Comparison of ENCODE assay signal across 9 mouse cellular contexts in the genomic region with DNA sequence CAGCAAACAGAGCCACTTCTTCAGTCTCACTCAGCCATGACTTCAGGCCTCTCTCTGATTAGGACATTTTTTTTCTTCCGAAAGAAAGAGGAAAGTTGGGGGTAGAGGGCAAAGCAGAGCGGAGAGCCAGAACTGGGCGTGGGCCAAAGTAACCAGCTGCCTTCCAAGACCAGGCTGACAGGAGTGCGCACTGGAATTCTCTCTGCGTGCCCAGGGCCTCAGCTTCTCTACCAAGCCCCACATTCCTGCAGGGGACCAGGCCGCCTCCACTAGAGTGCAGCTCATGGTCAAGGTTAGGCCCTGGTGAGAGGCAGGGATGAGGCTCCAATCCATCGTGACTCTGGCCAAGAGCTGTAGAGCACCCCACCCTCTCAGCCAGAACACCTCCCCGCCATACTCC.
A peak's percentile ranks its signal among the peaks of the same experiment; 100 is the strongest.
DNase-seq lines count a peak whose midpoint lies in the region; ATAC-seq and TF ChIP-seq lines count a peak whose summit lies in the region.
"Had no signal": no experiment of that assay in that cellular context is flagged by ENCODE, and none has a peak within 500 bp of the region (broad histone marks: within the 10 kb centered on the region; RNA-seq: fewer than 3 reads in every experiment).

No protein-coding gene starts in this region.

- 77% methylated on average over 8 of the region's 8 CpGs for WGBS in embryonic facial prominence, embryonic 12.5 days
- WGBS in embryonic facial prominence, embryonic 10.5 days = 88% methylated on average over 8 of the region's 8 CpGs
- 42% methylated on average over 8 of the region's 8 CpGs for WGBS in liver, adult 2 months
- WGBS in liver, postnatal 0 days (ENCODE audit: insufficient replicate concordance) = 56% methylated on average over 8 of the region's 8 CpGs
- WGBS in heart, embryonic 14.5 days = 58% methylated on average over 8 of the region's 8 CpGs
- WGBS in lung, postnatal 0 days = 38% methylated on average over 8 of the region's 8 CpGs
- 80% methylated on average over 8 of the region's 8 CpGs for WGBS in midbrain, embryonic 16.5 days

- TF ChIP-seq POLR2A in liver, adult 2 months (IDR thresholded peaks at IDR 0.05; ENCODE audit: extremely low read depth, insufficient read depth, low read length) = no peak

- no peaks in the 10 kb centered on the region for H3K79me2 ChIP-seq in liver, adult 2 months (ENCODE audit: control insufficient read depth, insufficient read depth, low read length)

- H3K9ac ChIP-seq in embryonic facial prominence, embryonic 12.5 days = no peak overlapping the region
- no peak overlapping the region for H3K9ac ChIP-seq in liver, adult 2 months (ENCODE audit: low read depth, low read length)
- no peak overlapping the region for H3K9ac ChIP-seq in liver, postnatal 0 days (replicated peaks)
- H3K9ac ChIP-seq in heart, embryonic 14.5 days (ENCODE audit: low read length) = no peak overlapping the region
- no peak overlapping the region for H3K9ac ChIP-seq in lung, postnatal 0 days (replicated peaks; ENCODE audit: low read depth)
- H3K9ac ChIP-seq in midbrain, embryonic 16.5 days (ENCODE audit: low read depth, low read length) = no peak overlapping the region
- H3K9ac ChIP-seq: midbrain, embryonic 15.5 days had no signal

- TF ChIP-seq CTCF in liver, adult 2 months (IDR thresholded peaks at IDR 0.05; ENCODE audit: low read depth, low read length) = no peak
- no peak for TF ChIP-seq CTCF in liver, postnatal 0 days (IDR thresholded peaks at IDR 0.05; ENCODE audit: low read depth)
- TF ChIP-seq CTCF in lung, postnatal 0 days (IDR thresholded peaks at IDR 0.05) = 0 out of 2 replicates have a peak, but pooled peaks have one; percentile 10

- no peak for ATAC-seq in embryonic facial prominence, embryonic 12.5 days (ENCODE audit: insufficient number of reproducible peaks, insufficient read depth, low FRiP score, low TSS enrichment)
- ATAC-seq in liver, postnatal 0 days = no peak
- ATAC-seq in heart, embryonic 14.5 days (ENCODE audit: insufficient number of reproducible peaks, insufficient read depth, low FRiP score, low read depth) = peak; percentile 44
- peak; percentile 64 for ATAC-seq in lung, postnatal 0 days
- no peak for ATAC-seq in midbrain, embryonic 16.5 days
- ATAC-seq: midbrain, embryonic 15.5 days had no signal

- H3K4me2 ChIP-seq in embryonic facial prominence, embryonic 12.5 days (replicated peaks) = no peak overlapping the region
- no peak overlapping the region for H3K4me2 ChIP-seq in liver, postnatal 0 days (ENCODE audit: low read depth, low read length)
- H3K4me2 ChIP-seq in heart, embryonic 14.5 days (ENCODE audit: low read length) = no peak overlapping the region
- no peak overlapping the region for H3K4me2 ChIP-seq in lung, postnatal 0 days (replicated peaks; ENCODE audit: low read depth, low read length)
- H3K4me2 ChIP-seq in midbrain, embryonic 16.5 days (ENCODE audit: low read length) = no peak overlapping the region
- H3K4me2 ChIP-seq: midbrain, embryonic 15.5 days had no signal

- 0 out of 2 replicates have a peak overlapping the region, but pooled peaks have one; percentile 18 for H3K27ac ChIP-seq in embryonic facial prominence, embryonic 12.5 days
- H3K27ac ChIP-seq in embryonic facial prominence, embryonic 10.5 days (replicated peaks) = no peak overlapping the region
- H3K27ac ChIP-seq in liver, adult 2 months (replicated peaks; ENCODE audit: insufficient read depth, low read depth, low read length) = no peak overlapping the region
- no peak overlapping the region for H3K27ac ChIP-seq in liver, postnatal 0 days (ENCODE audit: low read depth)
- H3K27ac ChIP-seq in heart, embryonic 14.5 days (replicated peaks in 1 of 2; ENCODE audit: control insufficient read depth in 1 of 2, insufficient read depth in 1 of 2, low read depth in 2 of 2, low read length in 2 of 2) = peak overlapping the region; percentile 46 to 61
- no peak overlapping the region for H3K27ac ChIP-seq in lung, postnatal 0 days (ENCODE audit: low read length)
- H3K27ac ChIP-seq in midbrain, embryonic 16.5 days (ENCODE audit: low read length) = no peak overlapping the region
- H3K27ac ChIP-seq: midbrain, embryonic 15.5 days had no signal

- no peak overlapping the region for H3K4me3 ChIP-seq in embryonic facial prominence, embryonic 12.5 days
- no peak overlapping the region for H3K4me3 ChIP-seq in embryonic facial prominence, embryonic 10.5 days
- H3K4me3 ChIP-seq in liver, adult 2 months (ENCODE audit: insufficient read depth, low read depth, low read length) = no peak overlapping the region
- H3K4me3 ChIP-seq in liver, postnatal 0 days (ENCODE audit: low read depth, low read length) = no peak overlapping the region
- H3K4me3 ChIP-seq in heart, embryonic 14.5 days (ENCODE audit: control insufficient read depth in 1 of 2, insufficient read depth in 1 of 2, low read depth in 1 of 2, low read length in 2 of 2) = no peak overlapping the region
- no peak overlapping the region for H3K4me3 ChIP-seq in lung, postnatal 0 days (ENCODE audit: low read depth, low read length)
- H3K4me3 ChIP-seq in midbrain, embryonic 16.5 days (ENCODE audit: low read depth, low read length) = no peak overlapping the region
- H3K4me3 ChIP-seq: midbrain, embryonic 15.5 days had no signal

- no peak for DNase-seq in embryonic facial prominence, embryonic 10.5 days (ENCODE audit: low spot score)
- peak; percentile 45 for DNase-seq in liver, adult 2 months (ENCODE audit: extremely low read depth, low read depth, low spot score)
- DNase-seq in liver, postnatal 0 days = no peak
- peak; percentile 63 for DNase-seq in lung, postnatal 0 days (ENCODE audit: low spot score)
- no peak for DNase-seq in right cerebral cortex, postnatal 36 days (ENCODE audit: low spot score in 2 of 2)

- no peak for TF ChIP-seq EP300 in liver, postnatal 0 days (IDR thresholded peaks at IDR 0.05; ENCODE audit: low read depth)
- TF ChIP-seq EP300 in lung, postnatal 0 days (IDR thresholded peaks at IDR 0.05) = no peak

- H3K9me3 ChIP-seq in embryonic facial prominence, embryonic 12.5 days = no peaks in the 10 kb centered on the region
- H3K9me3 ChIP-seq in embryonic facial prominence, embryonic 10.5 days = no peaks in the 10 kb centered on the region
- no peaks in the 10 kb centered on the region for H3K9me3 ChIP-seq in liver, postnatal 0 days (ENCODE audit: low read length)
- H3K9me3 ChIP-seq in heart, embryonic 14.5 days (ENCODE audit: control insufficient read depth, low read length) = no peaks in the 10 kb centered on the region
- no peaks in the 10 kb centered on the region for H3K9me3 ChIP-seq in lung, postnatal 0 days (ENCODE audit: low read length)
- no peaks in the 10 kb centered on the region for H3K9me3 ChIP-seq in midbrain, embryonic 16.5 days (replicated peaks; ENCODE audit: control insufficient read depth, low read length, poor library complexity, severe bottlenecking)
- H3K9me3 ChIP-seq: midbrain, embryonic 15.5 days had no signal

- H3K36me3 ChIP-seq in embryonic facial prominence, embryonic 12.5 days = no peaks in the 10 kb centered on the region
- H3K36me3 ChIP-seq in embryonic facial prominence, embryonic 10.5 days (replicated peaks) = no peaks in the 10 kb centered on the region
- H3K36me3 ChIP-seq in liver, adult 2 months (ENCODE audit: control insufficient read depth, insufficient read depth, low read length) = no peaks in the 10 kb centered on the region
- no peaks in the 10 kb centered on the region for H3K36me3 ChIP-seq in liver, postnatal 0 days (replicated peaks; ENCODE audit: insufficient read depth, low read length)
- no peaks in the 10 kb centered on the region for H3K36me3 ChIP-seq in heart, embryonic 14.5 days (ENCODE audit: control insufficient read depth, insufficient read depth, low read length)
- H3K36me3 ChIP-seq in lung, postnatal 0 days (ENCODE audit: insufficient read depth, low read length) = no peaks in the 10 kb centered on the region
- no peaks in the 10 kb centered on the region for H3K36me3 ChIP-seq in midbrain, embryonic 16.5 days (ENCODE audit: control insufficient read depth, insufficient read depth, low read length)
- H3K36me3 ChIP-seq: midbrain, embryonic 15.5 days had no signal

- peaks cover 24% of the 10 kb centered on the region for H3K4me1 ChIP-seq in embryonic facial prominence, embryonic 12.5 days
- peaks cover 26% of the 10 kb centered on the region for H3K4me1 ChIP-seq in embryonic facial prominence, embryonic 10.5 days
- H3K4me1 ChIP-seq in liver, adult 2 months (ENCODE audit: control insufficient read depth, insufficient read depth, low read length) = no peaks in the 10 kb centered on the region
- H3K4me1 ChIP-seq in liver, postnatal 0 days (ENCODE audit: insufficient read depth) = no peaks in the 10 kb centered on the region
- H3K4me1 ChIP-seq in heart, embryonic 14.5 days (ENCODE audit: control insufficient read depth in 2 of 2, insufficient read depth in 2 of 2, low read length in 2 of 2) = peaks cover 10 to 15% of the 10 kb centered on the region in 2 experiments; a peak in 3 of 4 replicates
- H3K4me1 ChIP-seq in lung, postnatal 0 days (ENCODE audit: insufficient read depth, low read depth, low read length) = no peaks in the 10 kb centered on the region
- H3K4me1 ChIP-seq in midbrain, embryonic 16.5 days (ENCODE audit: control insufficient read depth, insufficient read depth, low read length) = peaks cover 4% of the 10 kb centered on the region; the same call in 1 of the 2 replicates
- H3K4me1 ChIP-seq: midbrain, embryonic 15.5 days had no signal

- H3K27me3 ChIP-seq in embryonic facial prominence, embryonic 12.5 days = no peaks in the 10 kb centered on the region
- peaks cover 34% of the 10 kb centered on the region for H3K27me3 ChIP-seq in embryonic facial prominence, embryonic 10.5 days (replicated peaks; ENCODE audit: low read depth, poor library complexity, severe bottlenecking)
- H3K27me3 ChIP-seq in liver, adult 2 months (ENCODE audit: control insufficient read depth, insufficient read depth, low read length) = no peaks in the 10 kb centered on the region
- H3K27me3 ChIP-seq in liver, postnatal 0 days (ENCODE audit: insufficient read depth, low read length) = no peaks in the 10 kb centered on the region
- H3K27me3 ChIP-seq in heart, embryonic 14.5 days (ENCODE audit: control insufficient read depth, insufficient read depth, low read length) = 0 out of 2 replicates have a peak, but pooled peaks cover 4% of the 10 kb centered on the region
- no peaks in the 10 kb centered on the region for H3K27me3 ChIP-seq in lung, postnatal 0 days (replicated peaks; ENCODE audit: insufficient read depth, low read length)
- H3K27me3 ChIP-seq in midbrain, embryonic 16.5 days (ENCODE audit: control insufficient read depth, insufficient read depth, low read depth, low read length) = peaks cover 10% of the 10 kb centered on the region

Comparison
In these comparisons a context has a peak if more than half of its experiments do, and no peak if none do; other contexts are left out.
1. H3K27ac ChIP-seq: peak in embryonic facial prominence, embryonic 12.5 days (single experiment) and heart, embryonic 14.5 days (2 of 2); none in embryonic facial prominence, embryonic 10.5 days (single experiment), liver, adult 2 months (single experiment), liver, postnatal 0 days (single experiment), lung, postnatal 0 days (single experiment) and midbrain, embryonic 16.5 days (single experiment).
2. DNase-seq: peak in liver, adult 2 months (single experiment) and lung, postnatal 0 days (single experiment); none in embryonic facial prominence, embryonic 10.5 days (single experiment), liver, postnatal 0 days (single experiment) and right cerebral cortex, postnatal 36 days (0 of 2).
3. ATAC-seq: peak in heart, embryonic 14.5 days (single experiment) and lung, postnatal 0 days (single experiment); none in embryonic facial prominence, embryonic 12.5 days (single experiment), liver, postnatal 0 days (single experiment) and midbrain, embryonic 16.5 days (single experiment).